Mouse (Mus musculus): ENCODE measurements around the gene Ly6g6c. TPM values are rescaled to one million over a fixed set of nuclear protein-coding genes. Genes with fewer than 3 reads are reported as not detected.

The Ly6g6c gene
- total and polyA plus RNA-seq, 2 experiments from 2014 or later: not detected

GRCm38 (mm10) chr17:35101161-35101560 lies 36.0 kb downstream of the Ly6g6c start:
- Histone ChIP-seq H3K4me3 (ENCODE audit: low read length) (no peak overlapping the region), H3K27ac (no peak overlapping the region), H3K9me3 (ENCODE audit: low read length) (no peaks in the 10 kb centered on the region), H3K36me3 (ENCODE audit: insufficient read depth, low read length) (peaks cover 67% of the 10 kb centered on the region), H3K4me1 (ENCODE audit: insufficient read depth, low read length) (no peaks in the 10 kb centered on the region), H3K4me2 (ENCODE audit: low read depth, low read length) (no peak overlapping the region), H3K27me3 (ENCODE audit: insufficient read depth, low read length) (no peaks in the 10 kb centered on the region), H3K9ac (replicated peaks; ENCODE audit: low read length) (no peak overlapping the region)
- no peak for ATAC-seq
- 90% methylated on average over 11 of the region's 11 CpGs for WGBS
- no peak for TF ChIP-seq CTCF (IDR thresholded peaks at IDR 0.05; ENCODE audit: low read depth)
- no peak for DNase-seq (ENCODE audit: low spot score)

- Histone ChIP-seq H3K36me3 (ENCODE audit: insufficient read depth, low read length) (peaks cover 63% of the 10 kb centered on the region), H3K4me2 (ENCODE audit: low read depth, low read length) (no peak overlapping the region), H3K27me3 (ENCODE audit: insufficient read depth, low read length) (no peaks in the 10 kb centered on the region), H3K4me3 (ENCODE audit: low read length) (no peak overlapping the region), H3K27ac (no peak overlapping the region), H3K9me3 (ENCODE audit: low read length) (no peaks in the 10 kb centered on the region), H3K9ac (replicated peaks; ENCODE audit: low read length) (no peak overlapping the region), H3K4me1 (ENCODE audit: insufficient read depth, low read length) (no peaks in the 10 kb centered on the region)
- ATAC-seq (no peak), DNase-seq (ENCODE audit: low spot score) (no peak)
- 67% methylated on average over 7 of the region's 8 CpGs for WGBS
- TF ChIP-seq CTCF (IDR thresholded peaks at IDR 0.05; ENCODE audit: low read depth): no peak
Observed at GRCm38 (mm10) chr17:35102299-35102698, 37.1 kb downstream of the Ly6g6c start.

GRCm38 (mm10) chr17:35103221-35103690 lies 38.1 kb downstream of the Ly6g6c start:
- Histone ChIP-seq H3K4me2 (ENCODE audit: low read depth, low read length) (no peak overlapping the region), H3K27ac (no peak overlapping the region), H3K4me1 (ENCODE audit: insufficient read depth, low read length) (no peaks in the 10 kb centered on the region), H3K9me3 (ENCODE audit: low read length) (no peaks in the 10 kb centered on the region), H3K36me3 (ENCODE audit: insufficient read depth, low read length) (peaks cover 57% of the 10 kb centered on the region), H3K27me3 (ENCODE audit: insufficient read depth, low read length) (no peaks in the 10 kb centered on the region), H3K4me3 (ENCODE audit: low read length) (no peak overlapping the region), H3K9ac (replicated peaks; ENCODE audit: low read length) (no peak overlapping the region)
- 67% methylated on average over 6 of the region's 6 CpGs for WGBS
- ATAC-seq (no peak), DNase-seq (ENCODE audit: low spot score) (no peak)
- no peak for TF ChIP-seq CTCF (IDR thresholded peaks at IDR 0.05; ENCODE audit: low read depth)

DNA sequence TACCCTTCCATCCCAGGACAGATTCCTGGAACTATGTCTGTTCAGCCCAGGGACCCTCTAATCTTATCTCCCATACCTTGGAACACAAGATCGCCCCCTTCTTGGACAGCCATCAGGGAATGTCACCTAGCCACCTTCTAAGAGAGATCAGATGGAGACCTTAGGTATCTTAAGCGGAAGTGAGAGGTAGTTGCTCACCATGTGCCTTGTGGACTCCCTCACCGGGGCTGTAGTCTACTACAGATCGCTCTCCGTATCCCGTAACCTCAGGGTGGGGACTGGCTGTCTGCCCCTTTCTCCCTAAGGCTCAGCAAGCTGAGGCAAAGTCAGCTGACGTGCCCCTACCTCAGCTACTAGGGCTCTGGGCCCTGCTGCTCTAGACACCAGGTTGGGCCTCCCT lies 38.9 kb downstream of the Ly6g6c start:
- no peaks in the 10 kb centered on the region for H3K27me3 ChIP-seq (ENCODE audit: insufficient read depth, low read length)
- H3K9ac ChIP-seq (replicated peaks; ENCODE audit: low read length): no peak overlapping the region
- WGBS: 94% methylated on average over 7 of the region's 7 CpGs
- no peak overlapping the region for H3K4me2 ChIP-seq (ENCODE audit: low read depth, low read length)
- no peak overlapping the region for H3K4me3 ChIP-seq (ENCODE audit: low read length)
- H3K36me3 ChIP-seq (ENCODE audit: insufficient read depth, low read length): peaks cover 50% of the 10 kb centered on the region
- no peak for DNase-seq (ENCODE audit: low spot score)
- H3K9me3 ChIP-seq (ENCODE audit: low read length): no peaks in the 10 kb centered on the region
- no peak for ATAC-seq
- no peak for TF ChIP-seq CTCF (IDR thresholded peaks at IDR 0.05; ENCODE audit: low read depth)
- H3K4me1 ChIP-seq (ENCODE audit: insufficient read depth, low read length): no peaks in the 10 kb centered on the region
- H3K27ac ChIP-seq: no peak overlapping the region

DNA sequence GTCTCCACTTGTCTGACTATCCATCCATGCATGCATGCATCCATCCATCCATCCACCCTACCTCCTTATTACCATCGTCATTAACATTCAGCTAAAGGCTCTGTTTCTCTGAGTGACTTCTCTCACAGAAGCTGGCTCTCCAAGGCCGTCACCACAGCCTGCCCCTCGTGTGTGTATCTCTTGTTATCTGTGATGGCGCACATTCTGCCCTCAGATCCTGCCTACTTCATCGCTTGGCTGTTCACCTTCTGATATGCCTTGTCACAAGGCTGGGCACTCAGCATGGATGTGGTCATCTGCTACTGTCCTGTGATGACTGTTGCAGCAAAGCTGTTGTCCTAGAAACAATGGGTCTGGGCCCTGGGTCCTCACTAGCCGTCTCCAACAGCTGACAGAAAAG lies 39.6 kb downstream of the Ly6g6c start:
- 68% methylated on average over 6 of the region's 6 CpGs for WGBS
- DNase-seq (ENCODE audit: low spot score): no peak

GRCm38 (mm10) chr17:35105740-35106389 lies 40.7 kb downstream of the Ly6g6c start:
- peak; percentile 75 for DNase-seq (ENCODE audit: low spot score)
- peak; percentile 78 for TF ChIP-seq CTCF (IDR thresholded peaks at IDR 0.05; ENCODE audit: low read depth)
- Histone ChIP-seq H3K27me3 (ENCODE audit: insufficient read depth, low read length) (no peaks in the 10 kb centered on the region), H3K9ac (replicated peaks; ENCODE audit: low read length) (peak overlapping the region; percentile 23; the same call in 1 of the 2 replicates), H3K4me2 (ENCODE audit: low read depth, low read length) (peak overlapping the region; percentile 40), H3K4me1 (ENCODE audit: insufficient read depth, low read length) (no peaks in the 10 kb centered on the region), H3K4me3 (ENCODE audit: low read length) (no peak overlapping the region), H3K36me3 (ENCODE audit: insufficient read depth, low read length) (peaks cover 32% of the 10 kb centered on the region), H3K9me3 (ENCODE audit: low read length) (no peaks in the 10 kb centered on the region), H3K27ac (peak overlapping the region; percentile 28; the same call in 1 of the 2 replicates)
- peak; percentile 49 for ATAC-seq
- WGBS: 17% methylated on average over 13 of the region's 13 CpGs

More for the DNA sequence above, 39.6 kb downstream of the Ly6g6c start:
- Histone ChIP-seq H3K36me3 (ENCODE audit: insufficient read depth, low read length) (peaks cover 43% of the 10 kb centered on the region), H3K4me2 (ENCODE audit: low read depth, low read length) (no peak overlapping the region), H3K4me1 (ENCODE audit: insufficient read depth, low read length) (no peaks in the 10 kb centered on the region), H3K27ac (no peak overlapping the region), H3K4me3 (ENCODE audit: low read length) (no peak overlapping the region), H3K9me3 (ENCODE audit: low read length) (no peaks in the 10 kb centered on the region), H3K9ac (replicated peaks; ENCODE audit: low read length) (no peak overlapping the region), H3K27me3 (ENCODE audit: insufficient read depth, low read length) (no peaks in the 10 kb centered on the region)
- no peak for ATAC-seq
- TF ChIP-seq CTCF (IDR thresholded peaks at IDR 0.05; ENCODE audit: low read depth): no peak

DNA sequence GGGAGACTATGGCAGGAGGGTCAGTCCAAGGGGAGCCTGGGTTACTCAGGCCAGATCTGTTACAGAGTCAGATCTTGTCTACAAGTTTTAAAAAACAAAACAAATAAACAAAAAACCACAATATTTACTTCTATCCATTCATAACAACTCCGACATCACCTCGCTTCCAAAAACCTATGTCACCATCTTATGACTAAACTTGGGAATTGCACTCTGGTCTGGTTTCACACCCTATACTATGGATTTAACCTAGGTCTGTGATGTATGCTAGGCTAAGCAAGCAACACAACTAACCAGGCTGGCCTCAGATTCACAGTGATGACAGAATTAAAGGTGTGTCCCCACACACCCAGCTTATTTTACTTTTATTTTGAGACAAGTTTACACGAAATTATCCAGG lies 41.3 kb downstream of the Ly6g6c start:
- DNase-seq (ENCODE audit: low spot score): peak; percentile 27
- no peaks in the 10 kb centered on the region for H3K4me1 ChIP-seq (ENCODE audit: insufficient read depth, low read length)
- TF ChIP-seq CTCF (IDR thresholded peaks at IDR 0.05; ENCODE audit: low read depth): peak; percentile 51
- no peak overlapping the region for H3K9ac ChIP-seq (replicated peaks; ENCODE audit: low read length)
- no peak overlapping the region; the same call in 1 of the 2 replicates for H3K27ac ChIP-seq
- no peaks in the 10 kb centered on the region for H3K27me3 ChIP-seq (ENCODE audit: insufficient read depth, low read length)
- H3K4me2 ChIP-seq (ENCODE audit: low read depth, low read length): 0 out of 2 replicates have a peak overlapping the region, but pooled peaks have one; percentile 40
- 62% methylated on average over 3 of the region's 3 CpGs for whole genome bisulfite sequencing
- peaks cover 26% of the 10 kb centered on the region for H3K36me3 ChIP-seq (ENCODE audit: insufficient read depth, low read length)
- no peak for ATAC-seq
- no peaks in the 10 kb centered on the region for H3K9me3 ChIP-seq (ENCODE audit: low read length)
- H3K4me3 ChIP-seq (ENCODE audit: low read length): no peak overlapping the region
